Mouse (Mus musculus): ENCODE data around the gene Pygo2.

- TF ChIP-seq POLR2A (IDR thresholded peaks at IDR 0.05; ENCODE audit: low read depth, low read length) = no peak
- TF ChIP-seq CTCF (IDR thresholded peaks at IDR 0.05; ENCODE audit: extremely low read depth, insufficient read length, insufficient replicate concordance, low read depth, low read length) = no peak
Measured at GRCm38 (mm10) chr3:89425141-89425525, 4.9 kb upstream of the Pygo2 start.

All from small intestine, adult 2 months (tissue).